Mouse (Mus musculus) MEL (cell line): Measurements from ENCODE around the gene 4921507P07Rik. TPM values are rescaled to one million over a fixed set of nuclear protein-coding genes. Genes with fewer than 3 reads are reported as not detected.

ENCODE experiments used
- DNase-seq: peaks from one replicate; pipeline ENCODE4 v3.0.0; 2011; ENCODE audit warnings: low read depth, low spot score
- H3K27ac ChIP-seq: 2 replicates; pipeline ENCODE4 v1.5.1; 2012; ENCODE audit warnings: low read depth, mild to moderate bottlenecking, control low read depth, low read length, moderate library complexity; ENCODE audit not compliant: control insufficient read depth
- H3K27me3 ChIP-seq, 2 experiments: fragments of 150-350 bp in 1 of 2; sonication (generic) in 1 of 2; 2 replicates each; pipeline ENCODE4 v1.6.1; 2012; ENCODE audit warnings: low read length in 2 of 2, mild to moderate bottlenecking in 2 of 2, improper control_type of control experiment in 1 of 2, moderate library complexity in 1 of 2; ENCODE audit not compliant: insufficient read depth in 2 of 2, control insufficient read depth in 1 of 2
- H3K36me3 ChIP-seq, 2 experiments: 2 replicates each; pipeline ENCODE4 v1.6.1; 2012 to 2014; ENCODE audit warnings: low read length in 2 of 2, improper control_type of control experiment in 1 of 2, inconsistent platforms in 1 of 2, mild to moderate bottlenecking in 1 of 2; ENCODE audit not compliant: insufficient read depth in 2 of 2, control insufficient read depth in 1 of 2
- H3K4me1 ChIP-seq, 2 experiments: fragments of 150-350 bp in 1 of 2; sonication (generic) in 1 of 2; 2 replicates each; pipeline ENCODE4 v1.6.1; 2012; ENCODE audit warnings: low read length in 2 of 2, improper control_type of control experiment in 1 of 2, mild to moderate bottlenecking in 1 of 2; ENCODE audit not compliant: insufficient read depth in 2 of 2, control insufficient read depth in 1 of 2
- H3K4me3 ChIP-seq, 2 experiments: fragments of 150-350 bp in 1 of 2; sonication (generic) in 1 of 2; 2 replicates each; pipeline ENCODE4 v1.5.1; 2012; ENCODE audit warnings: low read depth in 2 of 2, low read length in 2 of 2, mild to moderate bottlenecking in 2 of 2, moderate library complexity in 2 of 2, control low read depth in 1 of 2, improper control_type of control experiment in 1 of 2; ENCODE audit not compliant: control insufficient read depth in 1 of 2, insufficient read depth in 1 of 2
- H3K79me2 ChIP-seq: 2 replicates; pipeline ENCODE4 v1.6.1; 2012; ENCODE audit warnings: mild to moderate bottlenecking, low read length, moderate library complexity; ENCODE audit not compliant: control insufficient read depth, poor library complexity, insufficient read depth
- H3K9ac ChIP-seq: 2 replicates; pipeline ENCODE4 v1.6.1; 2012; ENCODE audit warnings: low read depth, mild to moderate bottlenecking, control low read depth, low read length, moderate library complexity; ENCODE audit not compliant: control insufficient read depth, poor library complexity, severe bottlenecking
- H3K9me3 ChIP-seq: fragments of 150-350 bp; sonication (generic); replicated peaks from 2 replicates; pipeline ENCODE4 v1.6.1; 2012; ENCODE audit warnings: mild to moderate bottlenecking, low read length, improper control_type of control experiment, moderate library complexity; ENCODE audit not compliant: insufficient read depth
- BHLHE40 ChIP-seq: IDR thresholded peaks from 2 replicates; pipeline ENCODE4 v1.6.1; 2012; ENCODE audit warnings: low read depth, mild to moderate bottlenecking, inconsistent platforms, low read length, improper control_type of control experiment, borderline replicate concordance
- CHD1 ChIP-seq: IDR thresholded peaks from 2 replicates; pipeline ENCODE4 v1.6.1; 2012; ENCODE audit warnings: low read depth, mild to moderate bottlenecking, inconsistent platforms, low read length, improper control_type of control experiment
- CTCF ChIP-seq, 3 experiments: IDR thresholded peaks in 2 of 3; conservative IDR thresholded peaks in 1 of 3; 2 replicates each; pipeline ENCODE4 v1.5.1; 2011 to 2012; ENCODE audit warnings: low read length in 3 of 3, low read depth in 2 of 3, mild to moderate bottlenecking in 2 of 3, improper control_type of control experiment in 1 of 3, inconsistent platforms in 1 of 3, mixed read lengths in 1 of 3, moderate library complexity in 1 of 3; ENCODE audit not compliant: control insufficient read depth in 1 of 3, insufficient read depth in 1 of 3, poor library complexity in 1 of 3, severe bottlenecking in 1 of 3
- ELF1 ChIP-seq: IDR thresholded peaks from 2 replicates; pipeline ENCODE4 v1.6.1; 2014; ENCODE audit warnings: low read depth, mild to moderate bottlenecking, inconsistent platforms, low read length, improper control_type of control experiment, moderate library complexity
- JUND ChIP-seq: IDR thresholded peaks from 2 replicates; pipeline ENCODE4 v1.6.1; 2011; ENCODE audit warnings: low read depth, mild to moderate bottlenecking, improper control_type of control experiment, low read length
- KAT2A ChIP-seq: conservative IDR thresholded peaks from 2 replicates; pipeline ENCODE4 v1.6.1; 2012; ENCODE audit warnings: low read depth, low read length, improper control_type of control experiment, inconsistent platforms
- MAFK ChIP-seq: IDR thresholded peaks from 2 replicates; pipeline ENCODE4 v1.6.1; 2011; ENCODE audit warnings: low read depth, mild to moderate bottlenecking, low read length, improper control_type of control experiment, borderline replicate concordance
- MEF2A ChIP-seq: IDR thresholded peaks from 2 replicates; pipeline ENCODE4 v1.6.1; 2014; ENCODE audit warnings: low read depth, mild to moderate bottlenecking, inconsistent platforms, low read length, improper control_type of control experiment; ENCODE audit not compliant: poor library complexity, insufficient replicate concordance, severe bottlenecking; ENCODE audit errors: extremely low read depth
- MYB ChIP-seq: IDR thresholded peaks from 2 replicates; pipeline ENCODE4 v1.6.1; 2011; ENCODE audit warnings: mild to moderate bottlenecking, low read depth, low read length, improper control_type of control experiment
- MYC ChIP-seq: IDR thresholded peaks from 2 replicates; pipeline ENCODE4 v1.6.1; 2011; ENCODE audit warnings: low read depth, mild to moderate bottlenecking, low read length, improper control_type of control experiment, moderate library complexity
- NELFE ChIP-seq: IDR thresholded peaks from 2 replicates; pipeline ENCODE4 v1.6.1; 2011; ENCODE audit warnings: low read depth, low read length, improper control_type of control experiment
- NRF1 ChIP-seq: IDR thresholded peaks from 2 replicates; pipeline ENCODE4 v1.6.1; 2014; ENCODE audit warnings: low read depth, mild to moderate bottlenecking, inconsistent platforms, low read length, improper control_type of control experiment, moderate library complexity; ENCODE audit not compliant: poor library complexity, insufficient read depth, severe bottlenecking
- POLR2A ChIP-seq, 2 experiments: IDR thresholded peaks; 2 replicates each; pipeline ENCODE4 v1.6.1; 2011 to 2012; ENCODE audit warnings: low read length in 2 of 2, mild to moderate bottlenecking in 2 of 2, control low read depth in 1 of 2, improper control_type of control experiment in 1 of 2, low read depth in 1 of 2, moderate library complexity in 1 of 2; ENCODE audit not compliant: control insufficient read depth in 1 of 2, insufficient read depth in 1 of 2, poor library complexity in 1 of 2
- POLR2AphosphoS5 ChIP-seq: IDR thresholded peaks from 2 replicates; pipeline ENCODE4 v1.6.1; 2012; ENCODE audit warnings: low read depth, borderline replicate concordance, mild to moderate bottlenecking, inconsistent platforms, low read length, moderate library complexity, mixed read lengths
- RAD21 ChIP-seq: IDR thresholded peaks from 2 replicates; pipeline ENCODE4 v1.6.1; 2011; ENCODE audit warnings: mild to moderate bottlenecking, low read depth, low read length, improper control_type of control experiment
- SIN3A ChIP-seq: IDR thresholded peaks from 2 replicates; pipeline ENCODE4 v1.6.1; 2012; ENCODE audit warnings: low read length, improper control_type of control experiment, inconsistent platforms
- SMC3 ChIP-seq: IDR thresholded peaks from 2 replicates; pipeline ENCODE4 v1.6.1; 2011; ENCODE audit warnings: low read depth, low read length, improper control_type of control experiment
- TAL1 ChIP-seq: IDR thresholded peaks from 2 replicates; pipeline ENCODE4 v1.6.1; 2012; ENCODE audit warnings: mild to moderate bottlenecking, inconsistent platforms, low read length, moderate library complexity, mixed read lengths
- UBTF ChIP-seq: IDR thresholded peaks from 2 replicates; pipeline ENCODE4 v1.6.1; 2012; ENCODE audit warnings: low read depth, mild to moderate bottlenecking, inconsistent platforms, low read length, improper control_type of control experiment, moderate library complexity, borderline replicate concordance; ENCODE audit not compliant: insufficient read depth
- USF1 ChIP-seq: IDR thresholded peaks from 2 replicates; pipeline ENCODE4 v1.6.1; 2014; ENCODE audit warnings: low read depth, mild to moderate bottlenecking, inconsistent platforms, low read length, improper control_type of control experiment, moderate library complexity
- USF2 ChIP-seq, 2 experiments: IDR thresholded peaks; 2 replicates each; pipeline ENCODE4 v1.6.1; 2011 to 2012; ENCODE audit warnings: improper control_type of control experiment in 2 of 2, low read length in 2 of 2, borderline replicate concordance in 1 of 2, inconsistent platforms in 1 of 2, low read depth in 1 of 2, mild to moderate bottlenecking in 1 of 2; ENCODE audit not compliant: insufficient read depth in 1 of 2
- ZC3H11A ChIP-seq: IDR thresholded peaks from 2 replicates; pipeline ENCODE4 v1.6.1; 2012; ENCODE audit warnings: low read depth, mild to moderate bottlenecking, inconsistent platforms, low read length, improper control_type of control experiment
- ZMIZ1 ChIP-seq: IDR thresholded peaks from 2 replicates; pipeline ENCODE4 v1.6.1; 2012; ENCODE audit warnings: low read depth, mild to moderate bottlenecking, inconsistent platforms, low read length, improper control_type of control experiment, moderate library complexity
- ZNF384 ChIP-seq: IDR thresholded peaks from 2 replicates; pipeline ENCODE4 v1.6.1; 2012; ENCODE audit warnings: low read depth, mild to moderate bottlenecking, inconsistent platforms, low read length, improper control_type of control experiment
- polyA plus RNA-seq, 2 experiments: library from polyadenylated mRNA; stranded (reverse) in 1 of 2; unstranded in 1 of 2; fragments of >175 nt in 1 of 2; fragments of >200 nt in 1 of 2; gene quantifications; 2 replicates each; pipeline versions ENCODE4 v1.2.1 to v1.2.4; 2012; ENCODE audit warnings: low replicate concordance in 2 of 2, low read depth in 1 of 2; ENCODE audit not compliant: insufficient read length in 2 of 2, insufficient read depth in 1 of 2, missing spikeins in 1 of 2
- total RNA-seq: library from RNA; depleted of rRNA; stranded (reverse); fragments of 300-350 nt; gene quantifications from 2 replicates; pipeline ENCODE4 v1.2.3, GENCODE M21; 2012

Gene 4921507P07Rik
- total and polyA plus RNA-seq, 3 experiments, result 0.89 to 1.5 TPM; not detected in 1

DNA sequence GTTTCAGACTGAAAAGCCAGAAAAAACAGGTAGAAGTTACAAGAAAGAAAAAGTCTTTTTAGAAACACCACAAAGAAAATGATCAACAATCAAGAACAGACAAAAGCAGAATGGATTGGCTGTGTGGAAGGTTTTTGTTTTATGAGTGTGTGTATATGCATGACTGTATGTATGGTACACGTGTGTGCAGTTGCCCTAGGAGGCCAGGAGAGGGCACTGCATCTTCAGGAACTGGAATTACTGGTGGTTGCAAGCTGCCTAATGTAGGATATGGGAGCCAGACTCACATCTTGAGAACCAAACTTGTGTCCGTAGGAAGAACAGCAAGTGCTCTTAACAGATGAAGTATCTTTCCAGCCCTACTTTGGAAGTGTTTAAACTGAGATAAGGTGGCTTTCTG, 2.1 kb downstream of the 4921507P07Rik start:
- peak; percentile 42 for DNase-seq
- Histone ChIP-seq H3K27ac (no peak overlapping the region), H3K4me3 (no peak overlapping the region), H3K9ac (no peak overlapping the region), H3K9me3 (no peaks in the 10 kb centered on the region), H3K79me2 (no peaks in the 10 kb centered on the region), H3K27me3 (no peaks in the 10 kb centered on the region), H3K4me1 (peaks cover 9 to 18% of the 10 kb centered on the region in 2 experiments; a peak in 3 of 4 replicates), H3K36me3 (peaks cover 0 to 25% of the 10 kb centered on the region in 2 experiments; a peak in 2 of 4 replicates)
- no peak for TF ChIP-seq MYC
- peak; percentile 26 to 45 (median 35); a peak in 5 of 6 replicates for TF ChIP-seq CTCF (IDR thresholded peaks at IDR 0.05 in 2 of 3, conservative IDR thresholded peaks at IDR 0.05 in 1 of 3; ENCODE audit: control insufficient read depth in 1 of 3, insufficient read depth in 1 of 3, low read depth in 2 of 3, low read length in 3 of 3, poor library complexity in 1 of 3, severe bottlenecking in 1 of 3)

DNA sequence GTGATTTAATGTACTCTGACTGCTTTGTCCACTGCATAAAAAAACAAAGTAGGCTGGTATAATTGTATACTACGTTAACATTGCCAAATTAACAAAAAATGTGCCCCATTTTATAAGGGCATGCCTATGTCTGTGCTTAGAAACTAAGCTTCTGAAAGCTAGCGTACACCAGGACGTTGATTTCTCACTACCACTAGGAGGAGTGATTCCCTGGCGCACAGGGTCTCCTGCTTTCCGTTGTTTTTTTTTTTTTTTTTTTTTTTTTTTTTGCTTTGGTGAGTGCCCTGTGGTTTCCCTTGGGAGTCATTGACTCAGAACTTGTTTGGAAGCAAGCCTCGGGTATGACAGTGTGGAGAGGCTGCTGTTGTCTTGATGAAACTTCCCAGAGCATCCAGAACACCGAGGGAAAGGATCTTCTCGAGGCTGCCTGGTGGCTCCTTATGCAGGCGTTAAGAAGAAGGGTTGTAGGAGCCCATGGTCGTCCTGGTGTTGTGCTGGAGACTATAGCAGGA, 3.0 kb downstream of the 4921507P07Rik start:
- no peaks in the 10 kb centered on the region for H3K79me2 ChIP-seq
- H3K9ac ChIP-seq, result no peak overlapping the region
- peaks cover 9 to 21% of the 10 kb centered on the region in 2 experiments; a peak in 3 of 4 replicates for H3K4me1 ChIP-seq
- H3K9me3 ChIP-seq, result no peaks in the 10 kb centered on the region
- TF ChIP-seq JUND (no peak), MYC (no peak), ZNF384 (peak; percentile 60; the same call in 1 of the 2 replicates)
- no peaks in the 10 kb centered on the region for H3K27me3 ChIP-seq
- no peak for DNase-seq
- H3K27ac ChIP-seq, result no peak overlapping the region
- peaks cover 0 to 25% of the 10 kb centered on the region in 2 experiments; a peak in 2 of 4 replicates for H3K36me3 ChIP-seq
- H3K4me3 ChIP-seq, result no peak overlapping the region

DNA sequence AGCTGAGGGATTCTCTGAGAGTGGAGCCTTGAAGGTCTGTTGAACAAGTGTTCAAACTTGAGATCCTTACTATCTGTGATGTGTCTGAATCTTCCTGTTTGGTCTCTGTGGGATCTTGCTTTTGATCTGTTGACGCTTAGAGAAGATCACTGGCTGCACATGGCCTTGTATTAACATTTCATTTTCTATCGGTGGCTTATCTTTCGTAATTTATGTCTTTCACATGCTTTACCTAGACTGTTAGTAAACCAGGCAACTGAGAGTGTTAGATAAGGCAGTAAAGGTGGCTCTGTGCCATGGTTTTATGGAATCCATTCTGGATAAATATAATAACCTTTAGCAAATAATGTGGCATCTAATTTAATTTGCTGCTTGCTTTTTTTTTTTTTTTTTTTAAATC, 6.2 kb downstream of the 4921507P07Rik start:
- no peak overlapping the region for H3K4me3 ChIP-seq
- peak; percentile 60 for DNase-seq
- H3K9ac ChIP-seq, result no peak overlapping the region
- H3K79me2 ChIP-seq, result no peaks in the 10 kb centered on the region
- no peaks in the 10 kb centered on the region for H3K27me3 ChIP-seq
- peaks cover 9 to 19% of the 10 kb centered on the region in 2 experiments; a peak in 3 of 4 replicates for H3K4me1 ChIP-seq
- H3K36me3 ChIP-seq, result peaks cover 0 to 17% of the 10 kb centered on the region in 2 experiments; a peak in 2 of 4 replicates
- H3K27ac ChIP-seq, result peak overlapping the region; percentile 36
- H3K9me3 ChIP-seq, result no peaks in the 10 kb centered on the region
- TF ChIP-seq BHLHE40 (peak; percentile 82; the same call in 1 of the 2 replicates), ELF1 (no peak), MYC (peak; percentile 82; the same call in 1 of the 2 replicates), CHD1 (no peak), KAT2A (no peak), NELFE (no peak), USF2 (IDR thresholded peaks at IDR 0.05; ENCODE audit: borderline replicate concordance in 1 of 2, insufficient read depth in 1 of 2, low read depth in 1 of 2, low read length in 2 of 2) (no peak), POLR2AphosphoS5 (no peak), SIN3A (peak; percentile 76), ZMIZ1 (no peak), RAD21 (no peak), NRF1 (no peak), USF1 (no peak), POLR2A (IDR thresholded peaks at IDR 0.05; ENCODE audit: control insufficient read depth in 1 of 2, insufficient read depth in 1 of 2, low read depth in 1 of 2, low read length in 2 of 2, poor library complexity in 1 of 2) (no peak), ZC3H11A (no peak), MYB (peak; percentile 65; the same call in 1 of the 2 replicates), TAL1 (no peak; the same call in none of the 2 replicates), MEF2A (no peak), MAFK (no peak), SMC3 (no peak), UBTF (no peak)
